Mouse (Mus musculus) naive thymus-derived CD4-positive, alpha-beta T cell, adult 5 months (primary cell): ENCODE results near the gene Hist2h2ac. TPM values are rescaled to one million over a fixed set of nuclear protein-coding genes. Genes with fewer than 3 reads are reported as not detected.

Experiments
- polyA plus RNA-seq: library from polyadenylated mRNA; unstranded; fragments of 100-300 nt; shearing (Covaris generic); gene quantifications from one replicate; pipeline ENCODE4 v1.2.1, GENCODE M21; 2017

Hist2h2ac gene
- 10.4 TPM for polyA plus RNA-seq

GRCm38 (mm10) chr3:96220765-96221639 lies at the start of gene Hist2h2ac, which contains the start of gene Hist2h2be:
Hist2h2ac (minus strand) TSS chr3:96220880.
Hist2h2be (plus strand) TSS chr3:96221119.

DNA sequence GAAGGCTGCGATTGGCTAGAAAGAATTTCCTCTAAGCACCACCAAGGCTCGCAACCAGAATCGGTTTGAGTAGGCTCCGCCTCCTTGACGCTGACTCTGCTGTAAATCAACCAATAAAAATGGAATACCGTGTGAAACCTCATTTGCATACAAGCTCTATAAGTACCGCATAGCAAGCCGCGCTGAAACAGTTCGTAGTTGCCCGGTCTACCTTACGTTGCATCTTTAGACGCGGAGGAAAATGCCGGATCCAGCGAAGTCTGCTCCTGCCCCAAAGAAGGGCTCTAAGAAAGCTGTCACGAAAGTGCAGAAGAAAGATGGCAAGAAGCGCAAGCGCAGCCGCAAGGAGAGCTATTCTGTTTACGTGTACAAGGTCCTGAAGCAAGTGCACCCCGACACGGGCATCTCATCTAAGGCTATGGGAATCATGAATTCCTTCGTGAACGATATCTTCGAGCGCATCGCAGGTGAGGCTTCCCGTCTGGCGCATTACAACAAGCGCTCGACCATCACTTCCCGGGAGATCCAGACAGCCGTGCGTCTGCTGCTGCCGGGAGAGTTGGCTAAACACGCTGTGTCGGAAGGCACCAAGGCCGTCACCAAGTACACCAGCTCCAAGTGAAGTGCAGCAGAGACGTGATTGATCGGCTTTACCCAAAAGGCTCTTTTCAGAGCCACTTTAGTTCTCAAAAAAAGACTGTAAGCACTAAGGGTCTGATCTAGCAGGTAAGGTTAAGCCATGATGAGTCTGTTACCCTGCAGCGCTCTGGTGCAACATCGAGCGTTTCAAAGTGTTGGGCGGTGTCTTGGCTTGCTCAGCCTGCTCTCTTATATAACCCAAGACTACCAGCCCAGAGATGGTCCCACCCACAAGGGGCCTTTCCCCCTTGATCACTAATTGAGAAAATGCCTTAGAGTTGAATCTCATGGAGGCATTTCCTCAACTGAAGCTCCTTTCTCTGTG lies 49.1 kb upstream of the Hist2h2ac start, which contains the start of gene Hist2h2bb:
TSS of gene Hist2h2bb (plus strand) at position 242 of the 964 bp plus-strand sequence.

GRCm38 (mm10) chr3:96268051-96268775 lies 47.5 kb upstream of the Hist2h2ac start, which contains the start of gene Hist2h3b:
Hist2h3b (plus strand) TSS chr3:96268654.

GRCm38 (mm10) chr3:96262979-96263550 lies 42.4 kb upstream of the Hist2h2ac start, which contains the start of gene Hist2h4:
Hist2h4 (minus strand) TSS chr3:96263311.

DNA sequence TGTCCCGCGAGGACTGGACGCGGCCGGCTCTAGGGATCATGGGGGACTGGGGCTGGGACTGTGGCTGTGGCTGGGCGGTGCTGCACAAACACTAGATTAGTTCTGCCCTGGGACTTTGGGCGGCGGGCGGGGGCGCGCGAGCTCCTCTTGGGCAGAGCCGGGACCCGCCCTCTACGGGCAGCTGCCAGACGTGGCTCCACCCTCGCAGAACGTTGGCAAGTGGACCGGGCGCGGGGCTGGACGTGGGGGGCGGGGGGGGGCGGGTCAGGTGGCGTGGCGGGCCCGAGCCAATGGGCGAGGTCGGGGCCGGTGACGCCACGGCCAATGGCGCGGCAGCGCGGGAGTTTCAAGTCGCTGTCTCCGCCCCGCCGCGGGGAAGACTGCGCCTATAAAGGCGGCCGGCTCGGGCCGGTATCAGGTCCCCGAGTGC lies 25.8 kb upstream of the Hist2h2ac start, which contains the start of gene Hist2h3c1:
TSS of gene Hist2h3c1 (plus strand) at position 259 of the 430 bp plus-strand sequence.

GRCm38 (mm10) chr3:96245003-96245886 lies 24.6 kb upstream of the Hist2h2ac start, which contains the start of gene Hist2h2aa1:
Hist2h2aa1 (plus strand) TSS chr3:96245497.

DNA sequence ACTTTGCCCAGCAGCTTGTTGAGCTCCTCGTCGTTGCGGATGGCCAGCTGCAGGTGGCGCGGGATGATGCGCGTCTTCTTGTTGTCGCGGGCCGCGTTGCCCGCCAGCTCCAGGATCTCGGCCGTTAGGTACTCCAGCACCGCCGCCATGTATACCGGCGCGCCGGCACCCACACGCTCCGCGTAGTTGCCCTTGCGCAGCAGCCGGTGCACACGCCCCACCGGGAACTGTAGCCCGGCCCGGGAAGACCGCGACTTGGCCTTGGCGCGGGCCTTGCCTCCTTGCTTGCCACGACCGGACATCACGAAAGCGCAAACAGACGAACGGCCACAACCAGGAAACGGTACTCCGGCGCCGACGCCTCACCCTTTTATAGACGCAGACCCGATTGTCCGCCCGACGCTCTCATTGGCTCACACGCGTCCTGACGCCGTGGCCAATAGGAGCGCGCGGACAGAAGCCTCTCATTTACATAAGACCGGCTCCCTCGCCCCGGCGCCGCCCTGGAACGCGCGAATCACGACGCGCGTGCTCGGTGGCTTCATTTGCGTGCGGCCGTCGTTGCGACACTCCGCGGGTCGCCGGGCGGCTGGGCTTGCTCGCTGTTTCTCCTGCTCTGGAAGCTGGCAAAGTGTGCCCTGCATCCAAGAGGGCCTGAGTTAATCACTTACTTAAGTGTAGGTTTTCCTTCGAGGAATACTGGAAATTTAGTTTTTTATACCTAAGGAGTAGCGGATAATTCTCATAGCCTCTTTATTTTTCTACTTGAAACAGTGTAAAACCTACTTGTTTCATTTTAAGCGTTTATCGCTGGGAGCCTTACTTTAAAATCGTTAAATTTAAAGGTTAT lies 19.5 kb upstream of the Hist2h2ac start, which contains the start of gene Hist2h2aa2:
TSS of gene Hist2h2aa2 (minus strand) at position 328 of the 850 bp plus-strand sequence.

GRCm38 (mm10) chr3:96238954-96239793 lies 18.5 kb upstream of the Hist2h2ac start, which contains the start of gene Hist2h3c2:
Hist2h3c2 (minus strand) TSS chr3:96239127.

DNA sequence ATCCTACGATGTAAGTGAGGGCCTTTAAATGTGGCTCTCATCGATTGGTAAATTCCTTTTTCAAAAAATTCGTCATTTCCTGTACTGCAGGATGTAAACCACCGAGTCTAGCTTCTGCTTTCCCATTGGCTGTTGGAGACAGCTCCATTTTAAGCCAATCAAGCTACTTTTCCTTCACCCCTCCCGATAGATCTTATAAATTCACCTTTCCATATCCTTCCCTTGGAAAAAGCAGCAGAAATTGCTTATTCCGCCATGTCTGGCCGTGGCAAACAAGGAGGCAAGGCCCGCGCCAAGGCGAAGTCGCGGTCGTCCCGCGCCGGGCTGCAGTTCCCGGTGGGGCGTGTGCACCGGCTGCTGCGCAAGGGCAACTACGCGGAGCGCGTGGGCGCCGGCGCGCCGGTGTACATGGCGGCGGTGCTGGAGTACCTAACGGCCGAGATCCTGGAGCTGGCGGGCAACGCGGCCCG lies 984 bp downstream of the Hist2h2ac start, which contains the start of the genes Bola1 and Hist2h2ab:
TSS of gene Bola1 (minus strand) at position 49 of the 470 bp plus-strand sequence.
TSS of gene Hist2h2ab (plus strand) at position 205 of the 470 bp plus-strand sequence.

DNA sequence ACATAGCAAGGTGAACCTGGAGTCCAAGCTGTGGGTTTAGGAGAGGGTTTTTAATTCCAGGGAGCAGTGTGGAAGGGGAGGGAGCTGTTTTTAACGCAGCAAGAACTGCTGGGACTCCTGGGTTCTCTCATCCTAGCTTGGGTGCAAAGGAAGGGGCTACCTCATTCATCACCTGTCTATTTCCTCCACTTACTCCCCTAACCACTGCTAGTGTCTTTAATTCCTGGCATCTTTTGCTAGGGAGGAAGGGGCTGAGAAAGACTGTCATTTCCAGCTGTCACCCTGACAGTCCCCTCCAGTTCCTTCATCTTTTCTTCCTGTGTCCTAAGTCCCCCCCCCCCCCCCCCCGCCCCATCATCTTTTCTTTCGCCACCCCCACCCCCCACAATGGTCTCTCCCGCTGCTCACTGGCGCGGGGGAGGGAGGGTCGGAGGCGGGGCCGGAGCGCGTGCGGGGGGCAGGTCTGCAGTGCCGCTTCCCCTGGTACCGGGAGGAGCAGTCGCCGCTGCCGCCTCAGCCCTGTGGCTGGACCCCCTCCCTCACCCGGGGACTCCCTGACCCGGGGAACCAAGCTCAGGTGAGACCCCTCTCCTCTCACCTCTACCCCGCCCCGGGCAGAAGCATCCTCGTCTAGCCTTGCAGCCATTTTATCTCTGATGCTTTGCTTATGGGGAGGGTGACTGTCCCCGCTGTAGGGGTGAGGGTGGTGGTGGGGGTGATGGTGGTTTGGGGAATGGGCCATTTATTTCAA lies 39.8 kb downstream of the Hist2h2ac start, which contains the start of gene Sv2a:
TSS of gene Sv2a (plus strand) at position 425 of the 751 bp plus-strand sequence.

DNA sequence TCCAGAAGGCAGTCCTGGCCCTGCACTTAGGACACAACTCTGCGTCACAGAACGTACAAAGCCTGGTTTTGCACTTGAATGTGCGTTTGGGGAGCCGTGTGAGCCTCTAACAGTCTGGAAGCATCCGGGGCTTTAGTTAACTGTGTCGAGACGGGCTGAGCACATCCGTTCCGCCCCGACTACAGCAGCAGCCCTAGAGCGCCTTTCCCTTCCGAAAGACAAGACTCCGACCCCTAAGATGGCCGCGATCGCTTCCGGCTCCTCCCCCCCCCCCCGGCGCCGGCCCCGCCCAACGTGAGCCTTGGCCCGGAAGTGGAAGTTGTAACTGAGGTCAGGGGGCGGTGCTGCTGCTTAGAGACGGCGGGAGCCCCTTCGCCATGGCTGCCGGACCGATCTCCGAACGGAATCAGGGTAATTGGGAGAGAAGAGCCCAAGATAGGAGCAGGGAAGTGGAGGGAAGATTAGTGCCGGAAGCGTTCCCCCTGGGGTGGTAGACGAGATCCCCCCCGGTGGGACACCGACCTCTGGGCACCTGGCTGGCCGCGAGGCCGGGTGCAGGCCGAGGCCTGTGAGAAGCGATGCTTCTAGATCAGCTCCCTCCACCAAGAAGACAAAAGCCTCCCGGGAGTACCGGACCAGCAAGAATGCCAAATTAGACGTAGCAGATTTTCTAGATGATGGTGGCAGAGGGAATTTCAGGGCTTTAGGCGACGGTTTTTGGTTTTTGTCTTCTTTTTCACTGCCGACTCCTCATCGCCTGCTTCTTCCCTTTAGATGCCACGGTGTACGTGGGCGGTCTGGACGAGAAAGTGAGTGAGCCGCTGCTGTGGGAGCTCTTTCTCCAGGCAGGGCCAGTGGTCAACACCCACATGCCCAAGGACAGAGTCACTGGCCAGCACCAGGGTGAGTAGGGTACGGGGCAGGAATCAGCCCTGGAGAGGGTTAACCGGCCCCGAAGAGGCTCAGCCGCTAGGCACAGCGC lies 48.2 kb downstream of the Hist2h2ac start, which contains the start of gene Sf3b4:
TSS of gene Sf3b4 (plus strand) at position 136 of the 982 bp plus-strand sequence.

